Mouse (Mus musculus): ENCODE results near the gene Prl3d2. TPM values are rescaled to one million over a fixed set of nuclear protein-coding genes. Genes with fewer than 3 reads are reported as not detected.
"Not testable (repeated sequence)": the region's sequence is repeated elsewhere in the genome, so short reads cannot be mapped to it uniquely, and the experiment has no call there.

Gene Prl3d2
- polyA plus RNA-seq (2014; fragmentation: Nextera tagmentation; extraction: Ambion mirVana) = not detected in 2 replicates

GRCm38 (mm10) chr13:27121398-27121797 is at the start of gene Prl3d2:
TSS of gene Prl3d2 (plus strand) at chr13:27121698.
- H3K9me3 ChIP-seq (ENCODE audit: control insufficient read depth, low read length) = not testable (repeated sequence)
- WGBS = 92% methylated on average over 3 of the region's 4 CpGs

GRCm38 (mm10) chr13:27093890-27094289 is 27.6 kb upstream of the Prl3d2 start, which contains the start of gene Prl3d1:
TSS of gene Prl3d1 (plus strand) at chr13:27094190.
- ATAC-seq (ENCODE audit: low read depth); DNase-seq (ENCODE audit: low spot score); H3K27me3 ChIP-seq (replicated peaks; ENCODE audit: control insufficient read depth, insufficient read depth, low read length); H3K9me3 ChIP-seq (ENCODE audit: control insufficient read depth, low read length); H3K36me3 ChIP-seq (ENCODE audit: control insufficient read depth, insufficient read depth, low read length); H3K4me3 ChIP-seq (ENCODE audit: low read depth, low read length); H3K27ac ChIP-seq (replicated peaks; ENCODE audit: low read depth, low read length); H3K4me1 ChIP-seq (ENCODE audit: control insufficient read depth, insufficient read depth, low read length); H3K9ac ChIP-seq (ENCODE audit: low read depth, low read length); H3K4me2 ChIP-seq (ENCODE audit: low read depth, low read length): not testable (repeated sequence)
- 92% methylated on average over 5 of the region's 5 CpGs for WGBS

More at GRCm38 (mm10) chr13:27121398-27121797, at the start of gene Prl3d2:
- H3K4me3 ChIP-seq (ENCODE audit: low read depth, low read length); DNase-seq (ENCODE audit: low spot score); ATAC-seq (ENCODE audit: low read depth); H3K4me1 ChIP-seq (ENCODE audit: control insufficient read depth, insufficient read depth, low read length); H3K27me3 ChIP-seq (replicated peaks; ENCODE audit: control insufficient read depth, insufficient read depth, low read length); H3K36me3 ChIP-seq (ENCODE audit: control insufficient read depth, insufficient read depth, low read length); H3K4me2 ChIP-seq (ENCODE audit: low read depth, low read length); H3K27ac ChIP-seq (replicated peaks; ENCODE audit: low read depth, low read length); H3K9ac ChIP-seq (ENCODE audit: low read depth, low read length): not testable (repeated sequence)

- no peak overlapping the region for H3K9ac ChIP-seq (ENCODE audit: low read depth, low read length)
- no peak for DNase-seq (ENCODE audit: low spot score)
- 55% methylated on average over 1 of the region's 1 CpGs for WGBS
Observed at GRCm38 (mm10) chr13:27148264-27148663, 26.8 kb downstream of the Prl3d2 start.

GRCm38 (mm10) chr13:27156490-27156889 is 35.0 kb downstream of the Prl3d2 start, which contains the start of gene Prl3d3:
TSS of gene Prl3d3 (plus strand) at chr13:27156790.
- not testable (repeated sequence) for H3K4me2 ChIP-seq (ENCODE audit: low read depth, low read length); H3K27me3 ChIP-seq (replicated peaks; ENCODE audit: control insufficient read depth, insufficient read depth, low read length); H3K9me3 ChIP-seq (ENCODE audit: control insufficient read depth, low read length); H3K4me1 ChIP-seq (ENCODE audit: control insufficient read depth, insufficient read depth, low read length); H3K36me3 ChIP-seq (ENCODE audit: control insufficient read depth, insufficient read depth, low read length); H3K9ac ChIP-seq (ENCODE audit: low read depth, low read length); DNase-seq (ENCODE audit: low spot score); H3K27ac ChIP-seq (replicated peaks; ENCODE audit: low read depth, low read length); ATAC-seq (ENCODE audit: low read depth); H3K4me3 ChIP-seq (ENCODE audit: low read depth, low read length)
- 82% methylated on average over 2 of the region's 3 CpGs for WGBS

More at GRCm38 (mm10) chr13:27148264-27148663, 26.8 kb downstream of the Prl3d2 start:
- Histone ChIP-seq H3K27ac (replicated peaks; ENCODE audit: low read depth, low read length) (no peak overlapping the region), H3K4me2 (ENCODE audit: low read depth, low read length) (no peak overlapping the region), H3K4me3 (ENCODE audit: low read depth, low read length) (no peak overlapping the region), H3K27me3 (replicated peaks; ENCODE audit: control insufficient read depth, insufficient read depth, low read length) (no peaks in the 10 kb centered on the region), H3K4me1 (ENCODE audit: control insufficient read depth, insufficient read depth, low read length) (no peaks in the 10 kb centered on the region), H3K9me3 (ENCODE audit: control insufficient read depth, low read length) (no peaks in the 10 kb centered on the region), H3K36me3 (ENCODE audit: control insufficient read depth, insufficient read depth, low read length) (no peaks in the 10 kb centered on the region)
- ATAC-seq (ENCODE audit: low read depth) = no peak

Other genes with a start within 250 kb of the Prl3d2 start
- gene Prl, start 64.1 kb upstream of the Prl3d2 start, polyA plus RNA-seq (2014; fragmentation: Nextera tagmentation; extraction: Ambion mirVana) = 0.39 TPM in 1 of 2 replicates, not detected in the other
- not detected in 2 replicates for gene Prl3d1, start 27.5 kb upstream of the Prl3d2 start, polyA plus RNA-seq (2014; fragmentation: Nextera tagmentation; extraction: Ambion mirVana)
- not detected in 2 replicates for gene Prl3d3, start 35.1 kb downstream of the Prl3d2 start, polyA plus RNA-seq (2014; fragmentation: Nextera tagmentation; extraction: Ambion mirVana)
- gene Prl3c1, start 75.0 kb downstream of the Prl3d2 start, polyA plus RNA-seq (2014; fragmentation: Nextera tagmentation; extraction: Ambion mirVana) = not detected in 2 replicates
- not detected in 2 replicates for gene Prl3b1, start 120.1 kb downstream of the Prl3d2 start, polyA plus RNA-seq (2014; fragmentation: Nextera tagmentation; extraction: Ambion mirVana)
- not detected in 2 replicates for gene Prl3a1, start 137.7 kb downstream of the Prl3d2 start, polyA plus RNA-seq (2014; fragmentation: Nextera tagmentation; extraction: Ambion mirVana)
- not detected in 2 replicates for gene Prl6a1, start 190.9 kb downstream of the Prl3d2 start, polyA plus RNA-seq (2014; fragmentation: Nextera tagmentation; extraction: Ambion mirVana)
- gene Prl8a2, start 224.0 kb downstream of the Prl3d2 start, polyA plus RNA-seq (2014; fragmentation: Nextera tagmentation; extraction: Ambion mirVana) = not detected in 2 replicates

All from embryonic facial prominence, embryonic 14.5 days (tissue).